Mouse (Mus musculus): ENCODE data around the gene 1700025G04Rik. TPM values are rescaled to one million over a fixed set of nuclear protein-coding genes. Genes with fewer than 3 reads are reported as not detected.

Gene 1700025G04Rik
- total and polyA plus RNA-seq, 2 experiments from 2014 or later = 24.9 to 32.4 TPM

DNA sequence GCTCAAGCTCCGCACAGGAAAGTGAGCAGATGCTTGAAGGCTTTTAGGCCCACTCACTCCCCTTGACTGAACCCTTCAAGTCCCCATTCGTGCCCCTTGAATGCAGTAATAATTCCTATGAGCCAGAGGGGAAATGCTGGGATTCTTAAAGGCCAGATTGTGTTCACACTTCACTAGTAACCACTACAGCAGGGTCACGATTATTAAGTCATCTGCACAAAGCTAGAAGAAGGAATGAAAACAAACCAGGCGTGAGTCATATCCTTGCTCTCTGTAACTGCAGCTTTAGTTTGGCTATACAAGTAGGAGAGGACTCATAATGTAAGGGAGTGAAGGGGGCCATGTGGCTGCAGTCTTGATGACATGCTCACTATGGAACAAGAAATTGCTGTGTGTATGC, 182.9 kb downstream of the 1700025G04Rik start:
- Histone ChIP-seq H3K4me1 (ENCODE audit: insufficient read depth, low read length) (no peaks in the 10 kb centered on the region), H3K27me3 (ENCODE audit: insufficient read depth, low read length) (no peaks in the 10 kb centered on the region), H3K9me3 (ENCODE audit: low read length) (no peaks in the 10 kb centered on the region), H3K9ac (replicated peaks; ENCODE audit: low read length) (no peak overlapping the region), H3K27ac (no peak overlapping the region), H3K4me3 (ENCODE audit: low read length) (no peak overlapping the region), H3K4me2 (ENCODE audit: low read depth, low read length) (no peak overlapping the region), H3K36me3 (ENCODE audit: insufficient read depth, low read length) (no peaks in the 10 kb centered on the region)
- 82% methylated on average over 4 of the region's 4 CpGs for WGBS
- DNase-seq (ENCODE audit: low spot score) (no peak), ATAC-seq (no peak)
- TF ChIP-seq CTCF (IDR thresholded peaks at IDR 0.05; ENCODE audit: low read depth) = no peak

DNA sequence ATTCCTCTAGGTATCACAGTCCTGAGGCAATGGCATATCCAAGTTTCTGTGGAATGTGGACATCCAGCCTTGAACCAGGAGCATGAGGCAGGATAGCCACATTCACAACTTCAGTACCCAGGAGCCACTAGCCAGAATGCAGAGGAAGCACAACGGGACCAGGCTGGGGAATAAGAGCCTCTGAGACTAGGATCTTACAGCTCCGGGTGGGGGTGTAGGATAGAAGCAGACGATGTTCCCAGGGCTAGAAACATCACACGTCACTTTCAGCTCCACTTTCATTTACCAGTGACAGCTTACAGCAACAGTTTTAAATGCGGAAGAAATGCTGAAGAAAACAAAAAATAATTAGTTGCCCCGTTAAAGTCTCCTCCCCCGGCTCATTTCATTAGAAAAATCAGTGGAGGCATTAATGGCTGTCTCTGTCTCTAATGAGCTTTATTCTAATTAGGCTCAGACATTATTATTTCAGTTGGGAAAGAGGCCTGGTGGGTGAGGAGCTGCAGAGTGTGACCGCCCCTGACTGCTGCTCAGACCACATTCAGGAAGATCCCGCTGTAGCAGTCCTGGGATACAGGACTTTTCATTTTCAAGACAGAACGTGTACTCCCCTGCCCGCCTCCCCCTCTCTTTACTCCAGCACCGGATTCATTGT, 189.1 kb downstream of the 1700025G04Rik start:
- ATAC-seq (peak; percentile 40; the same call in 1 of the 2 replicates), DNase-seq (ENCODE audit: low spot score) (no peak)
- Histone ChIP-seq H3K4me2 (ENCODE audit: low read depth, low read length) (no peak overlapping the region; the same call in 1 of the 2 replicates), H3K9ac (replicated peaks; ENCODE audit: low read length) (no peak overlapping the region), H3K9me3 (ENCODE audit: low read length) (no peaks in the 10 kb centered on the region), H3K36me3 (ENCODE audit: insufficient read depth, low read length) (no peaks in the 10 kb centered on the region), H3K4me3 (ENCODE audit: low read length) (no peak overlapping the region), H3K4me1 (ENCODE audit: insufficient read depth, low read length) (0 out of 2 replicates have a peak, but pooled peaks cover 5% of the 10 kb centered on the region), H3K27ac (no peak overlapping the region), H3K27me3 (ENCODE audit: insufficient read depth, low read length) (no peaks in the 10 kb centered on the region)
- TF ChIP-seq CTCF (IDR thresholded peaks at IDR 0.05; ENCODE audit: low read depth) = no peak
- 37% methylated on average over 12 of the region's 12 CpGs for WGBS

DNA sequence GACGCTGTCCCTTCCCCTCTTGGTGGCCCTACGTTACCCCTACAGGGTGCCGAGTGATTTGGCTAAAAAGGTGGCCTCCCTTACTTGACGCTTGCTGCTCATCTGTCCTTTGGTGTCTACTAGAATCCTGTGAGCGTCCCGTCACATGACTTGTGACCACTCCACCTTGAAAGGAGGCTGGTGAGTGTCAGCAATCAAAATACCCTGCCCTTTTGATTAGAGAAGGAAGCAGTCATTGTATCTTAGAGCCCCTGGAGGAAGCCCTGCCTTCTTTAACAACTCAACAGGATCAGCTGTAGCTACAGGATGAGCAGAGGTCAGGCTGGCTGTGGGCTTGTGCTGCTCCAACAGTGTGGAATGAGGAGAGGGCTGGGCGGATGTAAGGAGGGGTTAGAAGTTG, 190.0 kb downstream of the 1700025G04Rik start:
- no peak for DNase-seq (ENCODE audit: low spot score)
- no peaks in the 10 kb centered on the region for H3K36me3 ChIP-seq (ENCODE audit: insufficient read depth, low read length)
- no peaks in the 10 kb centered on the region for H3K27me3 ChIP-seq (ENCODE audit: insufficient read depth, low read length)
- ATAC-seq = no peak
- H3K4me2 ChIP-seq (ENCODE audit: low read depth, low read length) = no peak overlapping the region
- no peak overlapping the region for H3K9ac ChIP-seq (replicated peaks; ENCODE audit: low read length)
- H3K27ac ChIP-seq = no peak overlapping the region
- WGBS = 79% methylated on average over 7 of the region's 7 CpGs
- no peak overlapping the region for H3K4me3 ChIP-seq (ENCODE audit: low read length)
- H3K9me3 ChIP-seq (ENCODE audit: low read length) = no peaks in the 10 kb centered on the region
- no peak for TF ChIP-seq CTCF (IDR thresholded peaks at IDR 0.05; ENCODE audit: low read depth)
- H3K4me1 ChIP-seq (ENCODE audit: insufficient read depth, low read length) = 0 out of 2 replicates have a peak, but pooled peaks cover 5% of the 10 kb centered on the region

DNA sequence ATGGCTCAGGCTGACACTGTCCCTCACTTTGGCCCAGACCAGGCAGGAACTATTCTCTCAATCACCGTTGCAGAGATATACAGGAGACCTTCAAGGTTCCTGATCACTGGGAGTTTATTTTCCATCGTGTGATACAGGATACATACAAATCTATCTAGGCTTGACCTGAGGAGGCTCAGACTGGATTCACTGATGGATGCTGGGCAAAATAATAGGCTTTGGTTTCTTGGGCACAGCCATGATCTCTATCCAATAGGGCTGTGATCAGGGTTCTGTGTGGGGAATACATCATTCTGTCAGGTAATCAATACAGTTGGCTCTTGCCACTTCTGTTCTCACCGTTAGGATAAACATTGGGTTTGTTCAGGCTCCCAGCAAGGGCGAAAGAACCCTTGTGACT, 194.5 kb downstream of the 1700025G04Rik start:
- 71% methylated on average over 4 of the region's 4 CpGs for WGBS
- no peaks in the 10 kb centered on the region for H3K27me3 ChIP-seq (ENCODE audit: insufficient read depth, low read length)
- H3K9ac ChIP-seq (replicated peaks; ENCODE audit: low read length) = no peak overlapping the region
- no peak for DNase-seq (ENCODE audit: low spot score)
- H3K9me3 ChIP-seq (ENCODE audit: low read length) = no peaks in the 10 kb centered on the region
- H3K4me3 ChIP-seq (ENCODE audit: low read length) = no peak overlapping the region
- no peak for TF ChIP-seq CTCF (IDR thresholded peaks at IDR 0.05; ENCODE audit: low read depth)
- peaks cover 5% of the 10 kb centered on the region for H3K4me1 ChIP-seq (ENCODE audit: insufficient read depth, low read length)
- H3K4me2 ChIP-seq (ENCODE audit: low read depth, low read length) = no peak overlapping the region
- H3K27ac ChIP-seq = no peak overlapping the region
- ATAC-seq = no peak
- H3K36me3 ChIP-seq (ENCODE audit: insufficient read depth, low read length) = no peaks in the 10 kb centered on the region

DNA sequence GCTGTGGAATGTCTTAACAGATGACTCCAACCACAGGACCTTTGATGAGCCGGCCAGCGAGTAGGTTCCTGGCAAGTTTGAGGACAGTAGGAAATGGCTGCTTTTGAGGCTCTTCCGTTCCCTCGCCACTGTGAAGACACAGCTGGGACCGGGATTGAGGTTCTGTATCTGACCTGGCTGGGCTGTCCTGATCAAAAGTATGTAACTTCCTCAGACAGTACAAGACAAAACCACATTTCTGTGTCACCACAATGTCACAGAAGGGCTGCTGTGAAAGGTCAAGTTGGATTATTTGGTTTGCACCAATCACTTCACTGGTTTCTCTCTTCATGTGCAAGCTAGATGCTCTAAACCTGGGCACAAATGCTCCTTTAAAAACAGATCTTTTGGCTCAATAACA, 195.9 kb downstream of the 1700025G04Rik start:
- Histone ChIP-seq H3K4me1 (ENCODE audit: insufficient read depth, low read length) (peaks cover 8% of the 10 kb centered on the region), H3K9me3 (ENCODE audit: low read length) (no peaks in the 10 kb centered on the region), H3K4me3 (ENCODE audit: low read length) (no peak overlapping the region), H3K4me2 (ENCODE audit: low read depth, low read length) (no peak overlapping the region), H3K36me3 (ENCODE audit: insufficient read depth, low read length) (no peaks in the 10 kb centered on the region), H3K27ac (no peak overlapping the region), H3K9ac (replicated peaks; ENCODE audit: low read length) (no peak overlapping the region), H3K27me3 (ENCODE audit: insufficient read depth, low read length) (no peaks in the 10 kb centered on the region)
- ATAC-seq = no peak
- DNase-seq (ENCODE audit: low spot score) = no peak
- WGBS = 90% methylated on average over 5 of the region's 5 CpGs
- no peak for TF ChIP-seq CTCF (IDR thresholded peaks at IDR 0.05; ENCODE audit: low read depth)

DNA sequence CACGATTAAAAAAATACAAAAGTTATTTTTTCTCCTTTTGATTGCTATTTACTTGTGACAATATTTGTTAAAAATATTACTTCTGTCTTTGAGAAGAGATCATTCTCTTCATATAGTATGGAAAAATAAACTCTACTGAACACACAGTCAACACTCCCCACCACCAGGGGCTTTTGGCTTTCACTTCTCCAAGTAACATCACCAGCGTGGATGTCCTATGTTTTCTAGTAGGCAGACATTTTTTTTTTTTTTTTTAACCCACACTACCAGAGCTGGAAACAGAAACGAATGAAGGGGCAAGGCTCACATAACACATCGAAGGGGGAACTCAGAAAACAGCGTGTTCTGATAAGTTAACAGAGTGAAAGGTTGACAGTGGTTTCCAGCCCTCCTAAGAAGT, 197.9 kb downstream of the 1700025G04Rik start:
- Histone ChIP-seq H3K4me3 (ENCODE audit: low read length) (no peak overlapping the region), H3K27ac (no peak overlapping the region), H3K4me1 (ENCODE audit: insufficient read depth, low read length) (peaks cover 8% of the 10 kb centered on the region), H3K9ac (replicated peaks; ENCODE audit: low read length) (no peak overlapping the region), H3K9me3 (ENCODE audit: low read length) (no peaks in the 10 kb centered on the region), H3K4me2 (ENCODE audit: low read depth, low read length) (no peak overlapping the region), H3K36me3 (ENCODE audit: insufficient read depth, low read length) (no peaks in the 10 kb centered on the region), H3K27me3 (ENCODE audit: insufficient read depth, low read length) (no peaks in the 10 kb centered on the region)
- WGBS = 88% methylated on average over 5 of the region's 5 CpGs
- ATAC-seq (no peak), DNase-seq (ENCODE audit: low spot score) (no peak)
- TF ChIP-seq CTCF (IDR thresholded peaks at IDR 0.05; ENCODE audit: low read depth) = no peak

DNA sequence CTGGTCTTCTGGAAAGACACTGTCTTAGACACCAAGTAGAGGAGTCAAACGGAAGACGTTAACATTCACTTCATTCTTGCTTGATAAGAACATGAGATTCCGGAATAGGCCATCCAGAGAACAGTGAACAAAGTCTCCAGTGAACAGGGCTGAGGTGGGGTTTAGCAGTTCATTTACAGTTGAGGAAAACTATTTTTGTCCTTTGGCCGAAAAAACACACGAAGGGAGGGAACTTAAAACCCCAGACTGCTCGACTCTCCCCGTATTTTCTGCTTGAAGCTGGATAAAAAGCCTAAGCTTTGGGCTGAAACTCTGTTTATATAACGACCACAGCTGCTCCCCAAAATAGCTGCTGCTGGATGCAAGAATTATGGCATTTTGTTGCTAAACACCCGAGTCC, 198.7 kb downstream of the 1700025G04Rik start:
- ATAC-seq = no peak
- H3K9me3 ChIP-seq (ENCODE audit: low read length) = no peaks in the 10 kb centered on the region
- H3K27ac ChIP-seq = no peak overlapping the region
- H3K36me3 ChIP-seq (ENCODE audit: insufficient read depth, low read length) = no peaks in the 10 kb centered on the region
- TF ChIP-seq CTCF (IDR thresholded peaks at IDR 0.05; ENCODE audit: low read depth) = no peak
- DNase-seq (ENCODE audit: low spot score) = no peak
- H3K9ac ChIP-seq (replicated peaks; ENCODE audit: low read length) = no peak overlapping the region
- H3K4me1 ChIP-seq (ENCODE audit: insufficient read depth, low read length) = peaks cover 8% of the 10 kb centered on the region
- no peak overlapping the region for H3K4me3 ChIP-seq (ENCODE audit: low read length)
- H3K27me3 ChIP-seq (ENCODE audit: insufficient read depth, low read length) = no peaks in the 10 kb centered on the region
- WGBS = 85% methylated on average over 9 of the region's 9 CpGs
- no peak overlapping the region for H3K4me2 ChIP-seq (ENCODE audit: low read depth, low read length)

Measured in hindbrain, postnatal 0 days (tissue).